Mouse (Mus musculus): ENCODE results near the gene Kctd20.

DNA sequence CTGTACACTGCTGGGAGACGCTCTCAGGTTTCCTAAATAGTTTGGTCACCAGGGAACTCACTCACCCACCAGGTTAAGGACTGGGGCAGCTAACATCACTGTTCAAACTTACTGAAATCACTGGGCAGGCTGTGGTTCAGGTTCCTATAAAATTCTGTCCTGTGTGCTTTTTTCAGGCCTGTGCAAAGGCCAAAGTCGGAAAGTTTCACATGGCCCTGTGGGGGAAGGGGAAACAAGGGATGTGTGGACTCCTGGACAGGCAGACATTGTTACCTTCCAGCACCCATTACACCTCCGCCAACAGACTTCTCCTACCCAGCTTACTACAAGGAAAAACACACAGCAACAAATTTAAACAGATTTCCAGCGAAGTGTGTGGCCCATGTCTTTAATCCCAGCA is 27.3 kb downstream of the Kctd20 start:
- TF ChIP-seq CTCF (conservative IDR thresholded peaks at IDR 0.05; ENCODE audit: low read length) (no peak), NANOG (IDR thresholded peaks at IDR 0.05; ENCODE audit: borderline replicate concordance, low read length) (no peak), POU5F1 (IDR thresholded peaks at IDR 0.05; ENCODE audit: borderline replicate concordance, low read length) (no peak)
